Mouse (Mus musculus) retina, embryonic 14.5 days (tissue): ENCODE results near the gene Treh.

Source experiments
- DNase-seq: peaks from one replicate; pipeline ENCODE4 v3.0.0-alpha.2; 2015; ENCODE audit warnings: low spot score

Gene Treh

DNA sequence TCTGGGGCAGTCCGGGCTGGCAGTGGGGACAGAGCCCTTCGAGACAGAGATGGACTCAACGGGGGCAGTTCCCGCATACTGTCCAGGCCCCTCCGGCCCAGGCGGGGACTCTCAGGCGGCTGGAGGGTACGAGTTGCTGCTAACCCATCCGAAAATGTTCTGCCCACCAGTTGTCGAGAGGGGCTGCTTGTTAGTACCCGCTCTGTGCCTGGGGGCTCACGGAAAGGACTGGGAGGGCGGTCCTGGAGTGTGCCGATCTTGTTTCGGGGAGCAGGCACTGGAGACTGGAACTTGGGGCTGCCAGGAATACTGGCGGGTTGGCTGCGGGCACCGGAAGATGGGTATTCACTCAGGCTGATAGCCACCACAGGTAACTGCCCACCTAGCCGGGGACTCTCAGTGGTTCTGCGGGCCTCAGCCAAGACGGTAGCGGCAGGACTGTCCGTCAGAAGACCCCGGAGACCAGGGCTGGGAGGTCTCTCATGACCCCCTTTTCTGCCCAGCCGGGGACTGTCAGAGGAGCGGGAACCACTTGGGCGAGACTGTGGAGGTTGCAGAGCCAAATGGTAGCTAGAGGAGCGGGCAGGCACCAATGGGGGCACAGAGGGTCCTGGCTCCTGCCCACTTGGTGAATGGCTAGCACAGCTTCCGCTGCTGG is 42.8 kb downstream of the Treh start:
- no peak for DNase-seq

DNA sequence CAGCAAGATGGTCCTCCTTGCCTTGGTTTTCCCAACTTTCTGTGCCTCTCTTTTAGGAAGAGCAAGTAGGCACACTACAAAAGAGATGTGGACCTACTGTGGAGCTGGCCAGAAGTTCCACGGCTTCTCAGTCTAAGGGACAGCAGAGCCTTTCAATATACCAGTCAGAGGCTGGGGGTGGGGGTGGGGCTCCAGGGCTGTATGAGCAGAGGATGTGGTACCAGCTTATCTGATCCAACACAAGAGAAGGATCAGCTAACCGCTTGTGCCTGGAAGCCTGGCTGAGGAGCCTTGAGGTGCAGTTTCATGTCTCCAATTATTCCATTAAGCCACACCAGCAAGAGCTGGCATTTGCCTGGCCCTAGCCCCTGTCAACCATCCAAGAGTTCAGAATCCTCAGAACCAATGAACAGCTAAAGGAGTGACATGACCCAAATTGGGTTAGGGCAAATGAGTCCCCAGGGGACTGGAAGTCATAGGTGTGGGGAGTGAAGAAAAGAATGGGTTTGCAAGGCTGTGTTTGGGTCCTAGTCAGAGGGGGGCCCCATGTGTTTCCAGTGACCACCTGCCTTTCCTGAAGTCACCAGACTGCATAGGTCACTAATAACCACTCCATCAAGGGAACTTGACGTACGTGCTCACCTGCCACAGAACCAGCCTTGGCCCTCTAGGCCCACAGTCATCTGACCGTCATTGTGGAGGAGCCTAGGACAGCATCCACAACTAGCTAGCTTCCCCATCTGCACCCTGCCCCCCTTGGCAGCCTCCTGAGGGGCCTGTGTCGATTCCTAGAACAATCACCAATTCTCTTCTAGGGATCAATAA is 44.2 kb downstream of the Treh start:
- no peak for DNase-seq

DNA sequence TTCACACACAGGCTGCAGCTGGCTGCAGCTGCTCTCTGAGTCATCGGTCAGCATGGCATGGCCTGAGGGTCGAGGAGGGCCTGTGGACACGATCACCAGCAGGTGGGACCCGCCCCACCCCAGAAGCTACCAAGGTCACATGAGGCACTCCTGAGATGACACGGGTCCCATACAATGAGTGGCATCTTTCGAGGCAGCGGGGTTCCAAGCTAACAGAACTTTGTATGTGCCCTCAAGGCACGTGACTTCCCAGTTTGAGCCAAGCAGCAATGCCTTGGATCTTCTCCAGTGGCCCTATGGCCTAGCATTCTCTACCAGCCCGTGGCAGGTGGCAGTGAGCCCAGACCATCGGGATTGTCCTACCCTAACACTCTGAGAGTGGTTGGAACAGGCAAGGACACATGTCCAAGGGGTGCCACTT is 44.8 kb downstream of the Treh start:
- DNase-seq: no peak

DNA sequence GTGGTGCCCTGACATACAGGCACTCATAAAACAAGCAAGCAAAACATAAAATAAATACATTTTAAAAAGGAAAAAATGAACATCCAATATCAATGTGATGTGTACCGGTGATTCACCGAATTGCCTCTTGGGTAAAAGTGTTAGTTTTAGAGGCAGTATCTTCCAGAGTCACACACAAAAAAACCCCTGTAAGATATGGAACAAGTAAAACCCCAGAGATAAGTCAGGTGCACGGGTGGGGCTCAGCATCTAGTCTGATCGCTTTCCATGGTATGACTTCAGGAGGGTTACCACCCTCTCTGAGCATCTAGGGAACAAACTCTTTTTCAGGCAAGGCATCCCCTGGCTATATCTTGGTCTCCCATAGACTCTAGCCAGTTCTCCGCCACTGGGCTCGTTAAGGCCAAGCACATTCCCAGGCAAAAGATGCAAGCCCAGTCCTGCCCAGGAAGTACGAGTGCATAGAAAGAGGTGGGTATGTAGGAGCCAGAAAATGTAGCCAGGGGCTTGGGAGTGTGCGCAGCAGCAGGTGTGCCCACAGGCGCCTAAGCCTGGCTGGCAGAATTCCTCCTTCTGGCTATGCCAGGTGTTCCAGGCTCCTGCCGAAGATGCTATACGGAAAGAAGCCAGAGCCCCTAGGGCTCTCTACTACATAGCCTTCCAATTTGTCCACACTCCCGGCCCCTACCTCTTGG is 46.1 kb downstream of the Treh start:
- DNase-seq: no peak

DNA sequence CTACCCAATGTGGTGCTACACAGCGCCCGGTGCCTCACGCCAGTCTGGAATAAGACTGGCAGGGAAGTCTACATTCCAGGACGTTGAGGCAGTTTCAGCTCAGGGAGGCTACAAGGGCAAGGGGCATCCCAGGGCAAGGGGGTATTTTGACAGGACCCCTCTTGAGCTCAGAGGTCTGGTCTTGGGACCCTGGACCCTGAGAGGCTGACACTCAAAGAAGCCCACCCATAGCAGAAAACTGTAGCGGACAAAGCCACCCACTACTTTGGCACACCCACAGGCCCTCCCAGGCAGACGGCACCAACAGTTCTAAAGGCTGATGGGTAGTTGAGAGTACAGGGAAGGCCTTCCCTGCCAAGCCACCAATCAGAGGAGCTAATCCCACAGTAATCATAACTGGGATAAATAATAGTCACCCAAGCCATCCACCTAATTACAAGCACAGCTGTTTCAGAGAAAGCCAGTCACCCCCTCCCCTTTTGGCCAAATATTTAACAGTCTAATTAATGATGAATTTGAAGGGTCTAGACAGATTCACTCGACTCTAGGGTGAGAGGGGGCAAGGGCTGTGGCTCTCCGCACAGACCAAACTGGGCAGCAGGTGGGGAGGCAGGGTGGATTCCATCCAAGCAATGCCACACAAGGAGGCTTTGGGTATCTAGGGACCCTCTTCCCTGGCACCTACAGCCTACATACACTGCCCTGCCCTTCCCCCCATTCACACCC is 46.8 kb downstream of the Treh start:
- DNase-seq: peak; percentile 48

DNA sequence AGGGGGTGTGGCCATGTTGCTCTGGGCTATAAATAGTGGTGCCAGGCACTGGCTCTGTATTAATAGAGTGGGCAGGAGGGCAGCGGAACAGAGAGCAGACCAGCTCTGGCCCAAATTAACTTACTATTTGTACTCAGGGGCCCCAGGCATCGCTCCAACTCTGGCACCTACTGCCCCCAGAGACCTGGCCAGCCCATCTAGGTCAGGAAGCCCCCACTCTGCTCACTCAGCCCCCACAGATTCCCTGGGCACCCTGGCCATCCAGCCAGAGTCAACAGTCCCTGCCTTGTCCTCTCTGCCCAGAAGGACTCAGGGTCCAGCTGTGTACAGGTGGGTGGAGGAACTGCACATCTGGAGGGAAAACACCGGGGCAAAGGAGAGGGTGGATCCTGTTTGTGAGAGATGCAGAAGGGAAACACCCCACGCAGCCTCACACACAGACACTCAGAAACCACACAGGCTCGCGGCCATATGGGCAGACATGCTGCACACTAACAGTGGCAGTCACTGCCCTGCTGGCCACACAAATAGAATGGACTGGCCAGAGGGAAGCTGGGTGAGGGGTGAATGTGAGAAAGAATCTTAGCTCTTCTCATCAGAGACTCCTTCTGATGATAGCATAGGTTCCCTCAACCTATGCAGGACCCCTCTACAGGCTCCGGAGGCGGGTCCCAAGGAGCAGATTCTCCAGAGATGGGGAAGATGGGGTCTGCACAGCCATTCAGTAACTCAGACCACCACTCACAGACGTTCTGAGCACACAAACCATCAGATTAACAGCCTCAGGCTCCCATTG is 47.5 kb downstream of the Treh start:
- DNase-seq: peak; percentile 44

DNA sequence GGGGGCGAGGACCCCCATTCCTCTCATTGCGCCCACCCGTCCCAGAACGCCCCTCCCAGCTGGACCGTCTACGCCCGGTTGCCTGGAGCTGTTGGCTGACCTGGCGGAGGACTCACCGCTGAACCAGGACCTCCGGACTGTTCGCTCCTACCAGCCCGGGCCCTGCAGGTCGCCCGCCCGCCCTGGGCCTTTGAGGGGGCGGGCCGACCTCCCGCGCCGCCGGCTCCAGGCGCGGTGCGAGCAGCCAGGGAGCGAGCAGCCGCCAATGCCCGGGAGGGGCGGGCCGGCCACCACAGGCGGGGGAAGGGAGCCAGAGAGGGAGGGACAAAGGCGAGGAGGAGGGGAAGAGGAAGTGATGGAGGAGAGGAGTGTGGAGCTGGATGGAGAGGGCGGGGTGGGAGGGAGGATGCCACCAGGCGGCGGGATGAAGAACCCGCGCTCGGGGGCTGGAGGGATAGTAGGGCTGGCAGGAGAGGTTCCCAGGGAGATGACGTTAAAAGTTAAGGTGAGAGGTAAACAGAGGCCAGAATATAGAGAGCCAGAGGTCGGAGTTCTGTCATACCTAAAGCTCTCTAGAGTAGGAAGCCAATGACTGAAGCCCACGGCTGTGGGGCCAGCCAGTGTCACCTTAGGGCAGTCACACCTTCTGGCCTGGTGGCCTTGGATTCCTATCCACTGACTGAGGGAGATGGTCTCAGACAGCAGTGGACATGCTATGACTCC is 48.3 kb downstream of the Treh start:
- DNase-seq: peak; percentile 81

DNA sequence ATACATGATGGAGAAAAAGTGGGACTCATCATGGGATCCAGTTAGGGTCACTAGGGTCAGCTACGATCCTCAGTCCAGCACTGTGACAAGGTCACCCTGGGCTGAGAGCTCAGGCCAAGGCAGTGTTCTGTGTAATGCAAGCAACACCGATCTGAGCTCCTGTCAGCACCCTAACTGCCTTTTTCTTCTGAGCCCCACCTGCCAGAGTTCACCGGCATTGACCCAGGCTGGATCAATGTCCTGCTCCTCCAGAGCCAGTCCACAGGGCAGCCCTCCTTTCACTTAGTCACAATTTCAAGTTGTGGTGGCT is 48.8 kb downstream of the Treh start:
- DNase-seq: no peak

DNA sequence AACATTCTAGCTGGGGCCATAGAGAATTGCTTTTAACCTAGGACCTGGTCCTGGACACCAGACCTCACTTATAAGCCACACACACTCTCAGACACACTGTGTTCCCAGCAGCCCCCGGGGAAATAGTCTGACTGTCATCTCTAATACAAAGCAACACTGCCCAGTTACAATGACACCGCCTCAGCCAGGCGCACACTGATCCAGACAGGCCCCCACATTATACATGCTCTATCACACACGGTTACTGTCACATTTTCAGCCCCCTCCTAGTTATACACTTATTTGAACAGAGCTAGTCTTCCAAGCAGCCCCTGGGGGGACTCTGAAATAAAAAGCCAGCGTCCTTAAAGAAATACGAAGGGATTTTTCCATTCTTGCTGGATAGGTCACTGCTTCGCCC is 49.5 kb downstream of the Treh start:
- peak; percentile 71 for DNase-seq

DNA sequence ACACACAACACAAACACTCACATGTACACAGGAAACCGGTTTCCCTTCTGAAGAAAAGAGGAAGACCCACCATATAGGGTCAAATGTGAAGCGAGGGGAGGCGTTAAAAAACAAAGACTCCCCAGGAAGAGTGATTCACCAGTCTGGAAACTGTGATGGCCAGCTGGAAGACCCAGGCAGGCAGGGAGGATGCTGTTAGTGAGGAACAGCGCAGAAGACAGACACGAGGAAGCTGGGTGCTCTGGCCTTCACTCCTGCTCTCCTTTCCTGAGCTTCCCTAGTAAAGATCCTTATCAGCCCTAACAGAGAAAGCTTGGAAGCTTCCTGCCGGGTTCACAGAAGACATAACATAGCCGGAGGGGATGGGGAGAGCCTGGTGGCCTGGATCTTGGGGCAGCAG is 50.0 kb downstream of the Treh start:
- no peak for DNase-seq

DNA sequence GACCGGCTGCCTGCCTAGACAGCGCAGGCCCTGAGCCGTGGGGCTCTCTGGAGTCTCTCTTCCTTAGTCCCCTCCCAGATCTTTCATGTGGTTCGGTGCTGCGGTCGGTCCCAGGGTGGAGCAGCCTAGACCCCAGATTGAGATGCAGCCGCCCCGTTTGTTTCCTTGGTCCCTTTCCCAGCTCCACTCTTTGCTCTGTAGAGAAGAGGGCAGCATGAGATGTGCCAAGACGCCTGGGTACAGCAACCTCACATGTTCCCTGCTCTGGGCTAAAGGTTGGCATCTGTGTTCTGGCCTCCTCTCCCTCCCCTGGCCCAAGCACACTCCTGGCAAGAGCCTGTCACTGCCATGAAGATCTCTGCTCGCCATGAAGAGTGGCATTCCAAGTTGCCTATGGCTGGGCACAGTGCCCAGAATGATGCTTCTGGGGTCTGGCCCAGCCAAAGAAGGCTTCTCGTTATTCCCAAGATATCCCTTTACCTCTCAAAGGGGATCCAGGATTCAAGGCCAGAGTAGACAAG is 50.5 kb downstream of the Treh start:
- no peak for DNase-seq

DNA sequence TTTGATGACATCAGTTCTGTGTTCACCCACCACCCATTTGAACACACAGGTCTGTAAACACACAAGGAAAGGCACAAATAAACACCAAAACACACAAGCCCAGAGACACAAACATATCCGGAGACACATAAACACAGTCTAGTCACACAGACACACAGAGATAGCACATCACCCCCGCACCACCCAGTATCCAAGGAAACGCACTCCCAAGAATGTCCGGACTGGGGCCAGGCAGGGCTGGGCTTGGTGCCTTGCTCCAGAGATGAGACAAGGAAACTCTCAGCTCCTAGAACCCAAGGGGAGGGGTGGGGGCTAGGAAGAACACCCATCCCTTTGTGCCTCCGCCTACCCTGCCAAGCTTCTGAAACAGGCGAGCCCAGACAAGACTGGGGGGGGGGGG is 51.2 kb downstream of the Treh start:
- DNase-seq: no peak

DNA sequence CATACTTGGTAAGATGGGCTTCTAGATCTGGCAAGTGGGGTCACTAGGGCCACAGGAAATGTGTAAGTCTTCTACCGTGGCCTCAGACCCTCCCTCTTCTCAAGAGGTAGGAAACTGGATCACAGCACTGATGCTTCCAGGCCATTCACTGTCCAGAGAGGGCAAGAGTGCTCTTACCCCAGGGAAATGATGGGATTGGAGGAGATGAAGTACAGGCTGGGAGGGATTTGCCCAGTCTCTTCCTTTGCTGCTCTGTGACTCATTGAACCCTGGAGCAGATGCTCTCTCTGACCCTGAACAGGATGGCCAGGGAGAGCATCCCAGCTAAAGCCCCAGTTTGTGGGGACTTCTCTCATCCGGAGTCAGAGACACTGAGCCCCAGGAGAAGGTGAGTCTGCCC is 51.6 kb downstream of the Treh start:
- no peak for DNase-seq

DNA sequence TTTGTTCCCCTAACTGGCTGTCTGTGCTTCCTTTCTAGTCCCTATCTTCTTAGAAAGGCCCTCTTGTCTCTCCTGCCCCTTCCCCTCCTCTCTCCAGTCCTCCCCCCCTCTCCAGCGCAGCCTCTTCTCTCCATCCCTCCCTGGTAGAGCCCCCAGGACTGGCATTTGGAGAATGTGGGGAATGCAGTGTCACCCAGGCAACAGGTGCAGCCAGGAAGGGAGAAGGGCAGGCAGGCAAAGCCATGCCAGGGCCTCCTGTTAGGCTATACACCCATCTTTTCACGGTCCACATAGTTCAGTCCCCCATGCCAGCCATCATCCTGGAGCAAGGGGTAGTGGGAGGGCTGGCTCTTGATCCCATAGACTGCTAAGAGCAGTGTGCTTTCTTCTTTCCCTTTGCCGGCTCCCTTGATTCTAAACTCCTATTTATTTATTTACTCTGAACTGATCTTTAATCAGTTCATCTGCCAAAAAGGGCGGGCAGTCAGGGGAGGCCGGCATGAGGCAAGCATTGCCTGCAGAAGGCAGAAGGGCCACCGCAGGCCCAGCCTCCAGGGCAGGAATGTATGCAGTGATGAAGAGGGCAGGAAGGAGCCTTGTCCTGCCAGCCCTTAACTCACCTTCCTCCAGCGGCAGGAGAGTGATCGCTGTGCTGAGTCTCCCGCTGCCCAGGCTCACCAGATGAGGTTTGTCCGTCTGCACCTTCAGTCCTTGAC is 53.6 kb downstream of the Treh start:
- DNase-seq: no peak

DNA sequence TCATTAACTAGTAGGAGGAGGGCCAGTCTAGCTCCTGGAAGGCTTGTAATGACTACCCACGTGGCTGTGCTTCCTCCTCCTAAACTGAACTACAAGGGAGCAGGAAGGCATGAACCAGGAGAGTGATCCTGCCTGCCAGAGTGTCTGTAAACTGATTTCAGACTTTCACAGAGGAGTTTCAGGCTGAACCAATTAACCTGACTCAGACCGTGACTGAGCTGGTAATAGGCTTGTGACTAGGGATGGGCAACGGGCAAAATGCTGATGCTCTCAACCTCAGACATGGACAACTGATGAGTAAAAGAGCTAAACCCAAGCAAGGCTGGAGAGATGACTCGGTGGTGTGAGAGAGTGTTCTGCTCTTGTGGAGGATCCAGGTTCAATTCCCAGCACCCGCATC is 54.4 kb downstream of the Treh start:
- DNase-seq: no peak

DNA sequence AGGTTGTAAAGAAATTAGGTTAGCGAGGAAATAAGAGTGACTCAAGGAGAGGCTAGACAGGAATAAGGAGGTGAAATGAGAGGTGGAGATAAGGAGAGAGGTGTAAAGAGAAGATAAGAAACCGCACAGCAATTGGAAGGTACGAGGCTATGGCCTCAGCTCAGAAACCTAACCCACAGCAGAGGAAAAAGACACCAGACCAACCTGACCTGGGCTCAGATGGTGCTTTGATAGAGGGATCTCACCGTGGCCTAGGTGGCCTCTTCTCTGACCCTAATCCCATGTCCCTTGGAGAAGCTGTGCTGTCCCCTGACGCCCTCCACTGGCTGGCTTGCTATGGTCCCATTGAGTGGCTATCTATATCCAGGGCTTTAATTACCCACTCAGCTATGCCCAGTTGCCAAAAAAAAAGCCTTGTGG is 59.1 kb downstream of the Treh start:
- no peak for DNase-seq

DNA sequence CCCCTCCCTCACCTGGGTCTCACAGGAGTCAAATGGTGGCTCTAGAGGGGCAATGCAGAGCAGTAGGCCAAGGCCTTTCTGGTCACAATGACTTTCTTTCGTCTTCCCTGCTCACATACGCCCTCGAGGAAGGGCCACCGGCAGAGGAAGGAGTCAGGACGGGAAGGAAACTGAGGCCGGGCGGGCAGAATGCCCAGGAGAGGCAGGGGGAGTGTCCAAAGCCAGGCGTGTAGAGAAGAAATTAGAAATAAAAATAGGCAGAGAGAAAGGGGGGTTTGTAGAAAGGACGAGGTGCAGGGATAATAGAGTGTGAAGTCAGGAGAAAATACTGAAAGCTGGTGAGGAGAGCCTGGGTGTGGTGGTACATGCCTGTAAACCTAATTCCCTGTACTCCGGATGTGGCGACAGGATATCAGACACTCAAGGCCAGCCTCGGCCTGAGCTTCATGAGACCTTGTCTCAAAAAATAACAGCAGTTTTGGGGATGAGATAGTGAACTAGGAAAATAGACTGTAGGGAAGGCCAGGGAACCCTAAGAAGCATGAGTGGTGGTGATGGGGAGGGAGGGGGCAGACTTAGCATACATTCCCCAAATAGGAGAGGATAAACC is 60.0 kb downstream of the Treh start:
- no peak for DNase-seq

DNA sequence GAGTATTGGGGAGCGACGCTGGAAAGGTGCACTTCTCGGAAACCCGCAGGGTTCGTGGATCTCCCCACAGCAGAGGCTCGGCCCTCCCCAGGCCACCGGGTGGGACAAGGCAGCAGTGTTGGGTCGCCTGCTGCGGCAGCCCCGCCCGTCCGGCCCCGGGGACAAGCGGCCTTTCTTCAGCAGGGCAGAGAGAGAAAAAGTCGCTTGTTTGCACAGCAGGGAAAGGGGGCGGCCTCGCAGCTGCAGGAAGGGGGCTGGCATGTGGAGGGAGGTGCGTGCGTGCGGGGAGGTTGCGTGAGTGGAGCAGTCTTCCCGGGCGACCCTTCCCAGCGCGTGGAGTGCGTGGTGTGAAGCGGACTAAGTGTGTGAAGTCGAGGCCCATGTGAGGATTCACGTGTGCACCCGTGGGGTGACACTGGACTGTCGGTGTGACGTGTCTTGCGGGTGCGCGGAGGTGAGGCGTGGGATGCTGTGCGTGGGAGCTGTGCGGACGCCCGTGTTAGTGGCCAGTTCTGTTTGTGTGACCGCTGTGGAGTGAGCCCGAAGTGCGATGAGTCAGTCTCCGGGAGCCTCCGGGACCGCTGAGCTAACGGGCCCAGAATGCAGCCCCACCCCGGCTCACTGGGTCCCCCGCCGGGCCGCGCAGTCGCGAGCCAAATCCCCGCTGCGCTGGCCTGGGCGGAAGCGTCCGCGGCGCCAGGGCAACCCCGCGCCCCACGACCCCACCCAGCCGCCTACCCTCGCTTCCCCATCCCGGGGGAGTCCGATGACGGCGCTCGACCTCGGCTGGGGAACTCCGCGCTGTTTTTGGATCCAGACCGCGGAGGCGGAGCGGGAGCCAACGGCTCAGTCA is 60.9 kb downstream of the Treh start:
- DNase-seq: no peak
